In the genomic region with DNA sequence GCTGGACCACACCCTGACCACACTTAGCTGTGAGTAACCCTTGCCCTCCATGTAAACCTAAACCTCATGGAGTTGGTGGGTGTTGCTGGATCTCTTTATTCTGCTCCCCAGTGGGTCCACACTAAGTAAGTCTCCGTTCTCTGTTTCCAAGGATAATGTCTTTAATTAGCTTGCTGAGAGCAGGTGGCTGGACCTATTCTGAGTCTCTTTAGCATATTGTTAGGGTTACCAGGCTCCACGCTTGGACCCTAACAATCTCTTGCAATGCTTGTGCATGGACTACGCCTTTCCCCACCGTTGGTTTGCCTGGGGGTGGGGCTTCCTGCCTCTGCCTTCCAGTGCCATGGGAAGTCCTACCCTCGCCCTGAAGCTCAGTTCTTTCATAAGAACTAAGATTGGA, we compare ENCODE assay signal across 26 mouse cellular contexts. TPM values are rescaled to one million over a fixed set of nuclear protein-coding genes. Genes with fewer than 3 reads are reported as not detected.
A peak's percentile ranks its signal among the peaks of the same experiment; 100 is the strongest.
DNase-seq lines count a peak whose midpoint lies in the region; ATAC-seq and TF ChIP-seq lines count a peak whose summit lies in the region.
"Had no signal": no experiment of that assay in that cellular context is flagged by ENCODE, and none has a peak within 500 bp of the region (broad histone marks: within the 10 kb centered on the region; RNA-seq: fewer than 3 reads in every experiment).

No protein-coding gene starts in this region.

- no peaks in the 10 kb centered on the region for H3K36me3 ChIP-seq in hindbrain, postnatal 0 days (ENCODE audit: insufficient read depth, low read length)
- H3K36me3 ChIP-seq: embryonic facial prominence, embryonic 10.5 days; embryonic facial prominence, embryonic 12.5 days; forebrain, embryonic 15.5 days; G1E had no signal

- H3K9me3 ChIP-seq in hindbrain, postnatal 0 days (ENCODE audit: low read length) = no peaks in the 10 kb centered on the region
- H3K9me3 ChIP-seq: embryonic facial prominence, embryonic 10.5 days; forebrain, embryonic 13.5 days; forebrain, embryonic 15.5 days; G1E had no signal

- TF ChIP-seq CTCF in hindbrain, postnatal 0 days (IDR thresholded peaks at IDR 0.05; ENCODE audit: low read depth) = no peak

- DNase-seq in adrenal gland, postnatal 10 days = peak; percentile 6
- DNase-seq in adrenal gland, postnatal 4 days (ENCODE audit: low spot score in 2 of 2) = no peak
- DNase-seq in R1 (ENCODE audit: low read depth, low spot score) = peak; percentile 51
- DNase-seq in hindbrain, postnatal 0 days (ENCODE audit: low spot score) = no peak
- DNase-seq: adrenal gland, adult 2 months; adrenal gland, postnatal 14 days; adrenal gland, postnatal 36 days; B cell, adult 2 months; cerebellum, adult 11 months; cerebellum, adult 18-20 months; cerebellum, adult 8-10 months; cerebellum, adult 9-11 months; cerebellum, postnatal 14 days; cerebellum, postnatal 36 days; forebrain, postnatal 0 days had no signal

- H3K4me3 ChIP-seq in brown adipose tissue, adult 24 weeks (ENCODE audit: insufficient read depth, low read depth, low read length) = no peak overlapping the region
- H3K4me3 ChIP-seq in hindbrain, postnatal 0 days (ENCODE audit: low read length) = no peak overlapping the region
- H3K4me3 ChIP-seq: embryonic facial prominence, embryonic 10.5 days; embryonic facial prominence, embryonic 12.5 days; forebrain, embryonic 13.5 days; forebrain, embryonic 15.5 days had no signal

- no peaks in the 10 kb centered on the region for H3K27me3 ChIP-seq in hindbrain, postnatal 0 days (ENCODE audit: insufficient read depth, low read length)
- H3K27me3 ChIP-seq: embryonic facial prominence, embryonic 12.5 days; forebrain, embryonic 13.5 days; forebrain, embryonic 15.5 days; Patski had no signal

- H3K4me2 ChIP-seq in hindbrain, postnatal 0 days (ENCODE audit: low read depth, low read length) = no peak overlapping the region
- H3K4me2 ChIP-seq: embryonic facial prominence, embryonic 12.5 days; forebrain, embryonic 13.5 days; forebrain, embryonic 15.5 days had no signal

- no peak overlapping the region for H3K9ac ChIP-seq in hindbrain, postnatal 0 days (replicated peaks; ENCODE audit: low read length)
- H3K9ac ChIP-seq: embryonic facial prominence, embryonic 12.5 days; forebrain, embryonic 13.5 days; forebrain, embryonic 15.5 days; forebrain, postnatal 0 days had no signal

- ATAC-seq in hindbrain, postnatal 0 days = no peak
- ATAC-seq: CD4-positive, CD25-positive, alpha-beta regulatory T cell, adult 4 months; forebrain, embryonic 13.5 days; forebrain, embryonic 15.5 days; forebrain, postnatal 0 days; Patski had no signal

- WGBS in hindbrain, postnatal 0 days = 63% methylated on average over 5 of the region's 5 CpGs

- H3K4me1 ChIP-seq in brown adipose tissue, adult 24 weeks (ENCODE audit: control insufficient read depth, insufficient read depth, insufficient read length, low read length) = peaks cover 3% of the 10 kb centered on the region
- H3K4me1 ChIP-seq in hindbrain, postnatal 0 days (ENCODE audit: insufficient read depth, low read length) = no peaks in the 10 kb centered on the region
- H3K4me1 ChIP-seq: embryonic facial prominence, embryonic 10.5 days; embryonic facial prominence, embryonic 12.5 days; forebrain, embryonic 13.5 days; forebrain, embryonic 15.5 days had no signal

- H3K27ac ChIP-seq in brown adipose tissue, adult 24 weeks (replicated peaks; ENCODE audit: low read depth, low read length) = peak overlapping the region; percentile 27; the same call in 1 of the 2 replicates
- H3K27ac ChIP-seq in hindbrain, postnatal 0 days = no peak overlapping the region
- H3K27ac ChIP-seq: embryonic facial prominence, embryonic 10.5 days; embryonic facial prominence, embryonic 12.5 days; forebrain, embryonic 13.5 days; forebrain, embryonic 15.5 days had no signal

RNA-seq across cellular contexts. Expression of a gene that starts 36.1 kb away (rescaled TPM):
- 10 to 100 TPM; 21.9 to 24.4 TPM for total RNA-seq in adrenal gland, postnatal 10 days (2021)
- 10 to 100 TPM; 26.1 to 26.2 TPM for total RNA-seq in adrenal gland, postnatal 4 days (2021)
- polyA plus RNA-seq in brown adipose tissue, adult 24 weeks (2012; ENCODE audit: insufficient read depth, insufficient read length, missing spikeins) = 18.5 and 18.8 TPM in 2 replicates
- 58.8 and 73.7 TPM in 2 replicates for total RNA-seq in hindbrain, postnatal 0 days (2014; rRNA removed)
- 6.5 and 7.1 TPM in 2 replicates for polyA plus RNA-seq in hindbrain, postnatal 0 days (2015; fragmentation: Nextera tagmentation; extraction: Ambion mirVana)

RNA-seq across cellular contexts. Expression of a gene that starts 37.6 kb away (rescaled TPM):
- not detected for total RNA-seq in adrenal gland, postnatal 10 days (2021)
- total RNA-seq in adrenal gland, postnatal 4 days (2021) = not detected
- not detected in 2 replicates for polyA plus RNA-seq in brown adipose tissue, adult 24 weeks (2012; ENCODE audit: insufficient read depth, insufficient read length, missing spikeins)
- not detected in 2 replicates for total RNA-seq in hindbrain, postnatal 0 days (2014; rRNA removed)
- 0.39 and 0.54 TPM in 2 replicates for polyA plus RNA-seq in hindbrain, postnatal 0 days (2015; fragmentation: Nextera tagmentation; extraction: Ambion mirVana)
- total RNA-seq: adrenal gland, adult 2 months; adrenal gland, postnatal 14 days; adrenal gland, postnatal 36 days; CH12.LX; common myeloid progenitor, adult 5-6 weeks; forebrain, postnatal 0 days; G1E had no signal
- polyA plus RNA-seq: adrenal gland, adult 2 months; CD4-positive, CD25-positive, alpha-beta regulatory T cell, adult 4 months; embryonic facial prominence, embryonic 10.5 days; embryonic facial prominence, embryonic 12.5 days; forebrain, embryonic 11.5 days; forebrain, embryonic 13.5 days; forebrain, embryonic 15.5 days; forebrain, postnatal 0 days; G1E; Patski had no signal

RNA-seq across cellular contexts. Expression of a gene that starts 49.4 kb away (rescaled TPM):
- 10 to 100 TPM; 56.7 to 56.9 TPM for total RNA-seq in adrenal gland, postnatal 10 days (2021)
- 10 to 100 TPM; 74.8 to 76.8 TPM for total RNA-seq in adrenal gland, postnatal 4 days (2021)
- polyA plus RNA-seq in brown adipose tissue, adult 24 weeks (2012; ENCODE audit: insufficient read depth, insufficient read length, missing spikeins) = 44.3 and 48.2 TPM in 2 replicates
- total RNA-seq in hindbrain, postnatal 0 days (2014; rRNA removed) = 38.7 and 52.0 TPM in 2 replicates
- polyA plus RNA-seq in hindbrain, postnatal 0 days (2015; fragmentation: Nextera tagmentation; extraction: Ambion mirVana) = 71.2 and 74.8 TPM in 2 replicates

Comparison
In these comparisons a context has a peak if more than half of its experiments do, and no peak if none do; other contexts are left out.
1. DNase-seq: peak in adrenal gland, postnatal 10 days (single experiment) and R1 (single experiment); none in adrenal gland, postnatal 4 days (0 of 2) and hindbrain, postnatal 0 days (single experiment).